Mouse (Mus musculus) lung, embryonic 15.5 days (tissue): Measurements from ENCODE around the gene Krt77. TPM values are rescaled to one million over a fixed set of nuclear protein-coding genes. Genes with fewer than 3 reads are reported as not detected.

Experiments
- ATAC-seq: fragments of 200-750 bp; cut with Nextera tagmentation; 2 replicates; pipeline ENCODE4 v1.8.0; 2017; ENCODE audit warnings: moderate number of reproducible peaks, borderline replicate concordance; ENCODE audit not compliant: low FRiP score, low TSS enrichment; ENCODE audit errors: extremely low read depth
- H3K27ac ChIP-seq: fragments of 300-500 bp; sonication (generic); 2 replicates; pipeline ENCODE4 v1.5.1; 2015; ENCODE audit warnings: moderate library complexity, mild to moderate bottlenecking, inconsistent platforms
- H3K27me3 ChIP-seq: fragments of 300-500 bp; sonication (generic); 2 replicates; pipeline ENCODE4 v1.6.1; 2015; ENCODE audit warnings: inconsistent platforms
- H3K36me3 ChIP-seq: fragments of 300-500 bp; sonication (generic); 2 replicates; pipeline ENCODE4 v1.6.1; 2015; ENCODE audit warnings: inconsistent platforms
- H3K4me1 ChIP-seq: fragments of 300-500 bp; sonication (generic); 2 replicates; pipeline ENCODE4 v1.6.1; 2015; ENCODE audit warnings: inconsistent platforms
- H3K4me2 ChIP-seq: fragments of 300-500 bp; sonication (generic); 2 replicates; pipeline ENCODE4 v1.6.1; 2015; ENCODE audit warnings: inconsistent platforms, mild to moderate bottlenecking, moderate library complexity
- H3K4me3 ChIP-seq: fragments of 300-500 bp; sonication (generic); 2 replicates; pipeline ENCODE4 v1.5.1; 2015; ENCODE audit warnings: mild to moderate bottlenecking, inconsistent platforms
- H3K9ac ChIP-seq: fragments of 300-500 bp; sonication (generic); 2 replicates; pipeline ENCODE4 v1.6.1; 2015; ENCODE audit warnings: inconsistent platforms
- H3K9me3 ChIP-seq: fragments of 300-500 bp; sonication (generic); 2 replicates; pipeline ENCODE4 v1.6.1; 2016; ENCODE audit warnings: inconsistent platforms
- WGBS: fragments of 180-500 bp; shearing (Covaris S2); methylation state at CpG from one replicate; pipeline ENCODE4 v1.1.7; 2015; 5-methylcytosine and 5-hydroxymethylcytosine counted together
- polyA plus RNA-seq: library from polyadenylated mRNA; unstranded; fragments of >200 nt; fragmentation: Nextera tagmentation; extraction: Ambion mirVana; gene quantifications from 2 replicates; pipeline ENCODE4 v1.2.1, GENCODE M21; 2015

Gene Krt77
- not detected in 2 replicates for polyA plus RNA-seq

- no peaks in the 10 kb centered on the region for H3K9me3 ChIP-seq
- no peaks in the 10 kb centered on the region for H3K36me3 ChIP-seq
- no peak within 1 kb of the TSS for H3K9ac ChIP-seq
- no peak within 1 kb of the TSS for H3K4me2 ChIP-seq
- no peak for ATAC-seq
- 0 out of 2 replicates have a peak, but pooled peaks cover 11% of the 10 kb centered on the region for H3K27me3 ChIP-seq
- H3K4me3 ChIP-seq, result no peak within 1 kb of the TSS
- H3K4me1 ChIP-seq, result no peaks in the 10 kb centered on the region
- WGBS, result 32% methylated on average over 6 of the region's 6 CpGs
- no peak within 1 kb of the TSS for H3K27ac ChIP-seq
Observed at GRCm38 (mm10) chr15:101869431-101869830, at the start of gene Krt77. TSS of gene Krt77 (minus strand) at chr15:101869705.

GRCm38 (mm10) chr15:101916072-101916471, 46.6 kb upstream of the Krt77 start:
- Histone ChIP-seq H3K27me3 (no peaks in the 10 kb centered on the region), H3K36me3 (no peaks in the 10 kb centered on the region), H3K4me1 (no peaks in the 10 kb centered on the region), H3K9me3 (no peaks in the 10 kb centered on the region), H3K4me3 (no peak overlapping the region), H3K27ac (no peak overlapping the region), H3K4me2 (no peak overlapping the region), H3K9ac (no peak overlapping the region)
- WGBS, result 62% methylated on average over 2 of the region's 2 CpGs
- no peak for ATAC-seq

- H3K27ac ChIP-seq, result no peak overlapping the region
- H3K36me3 ChIP-seq, result no peaks in the 10 kb centered on the region
- H3K4me3 ChIP-seq, result no peak overlapping the region
- H3K4me2 ChIP-seq, result no peak overlapping the region
- ATAC-seq, result no peak
- no peaks in the 10 kb centered on the region for H3K4me1 ChIP-seq
- H3K9me3 ChIP-seq, result no peaks in the 10 kb centered on the region
- WGBS, result 73% methylated on average over 5 of the region's 5 CpGs
- no peak overlapping the region for H3K9ac ChIP-seq
- H3K27me3 ChIP-seq, result no peaks in the 10 kb centered on the region
Observed at GRCm38 (mm10) chr15:101904849-101905248, 35.3 kb upstream of the Krt77 start.

GRCm38 (mm10) chr15:101902171-101903149, 33.0 kb upstream of the Krt77 start:
- Histone ChIP-seq H3K36me3 (no peaks in the 10 kb centered on the region), H3K27ac (no peak overlapping the region), H3K27me3 (no peaks in the 10 kb centered on the region), H3K4me2 (no peak overlapping the region), H3K9me3 (no peaks in the 10 kb centered on the region), H3K4me3 (no peak overlapping the region), H3K4me1 (no peaks in the 10 kb centered on the region), H3K9ac (no peak overlapping the region)
- 40% methylated on average over 12 of the region's 12 CpGs for WGBS
- ATAC-seq, result no peak

- Histone ChIP-seq H3K9ac (no peak overlapping the region), H3K36me3 (no peaks in the 10 kb centered on the region), H3K4me3 (no peak overlapping the region), H3K9me3 (no peaks in the 10 kb centered on the region), H3K4me1 (no peaks in the 10 kb centered on the region), H3K4me2 (no peak overlapping the region), H3K27me3 (no peaks in the 10 kb centered on the region), H3K27ac (no peak overlapping the region)
- WGBS, result 84% methylated on average over 4 of the region's 4 CpGs
- ATAC-seq, result no peak
Observed at GRCm38 (mm10) chr15:101895216-101895615, 25.7 kb upstream of the Krt77 start.

GRCm38 (mm10) chr15:101892820-101893219, 23.3 kb upstream of the Krt77 start, which contains the start of gene Krt76:
TSS of gene Krt76 (minus strand) at chr15:101892920.
- H3K4me1 ChIP-seq, result no peaks in the 10 kb centered on the region

GRCm38 (mm10) chr15:101879776-101880175, 10.3 kb upstream of the Krt77 start:
- Histone ChIP-seq H3K9me3 (no peaks in the 10 kb centered on the region), H3K4me1 (no peaks in the 10 kb centered on the region), H3K36me3 (no peaks in the 10 kb centered on the region), H3K27ac (no peak overlapping the region), H3K4me2 (no peak overlapping the region), H3K4me3 (no peak overlapping the region), H3K27me3 (peaks cover 2% of the 10 kb centered on the region; the same call in 1 of the 2 replicates), H3K9ac (no peak overlapping the region)
- WGBS, result 28% methylated on average over 10 of the region's 11 CpGs
- ATAC-seq, result no peak

More at GRCm38 (mm10) chr15:101892820-101893219, 23.3 kb upstream of the Krt77 start, which contains the start of gene Krt76:
- Histone ChIP-seq H3K27ac (no peak within 1 kb of the TSS), H3K36me3 (no peaks in the 10 kb centered on the region), H3K9ac (no peak within 1 kb of the TSS), H3K27me3 (no peaks in the 10 kb centered on the region), H3K4me3 (no peak within 1 kb of the TSS), H3K9me3 (no peaks in the 10 kb centered on the region), H3K4me2 (no peak within 1 kb of the TSS)
- ATAC-seq, result no peak
- WGBS, result 47% methylated on average over 4 of the region's 4 CpGs

- 41% methylated on average over 2 of the region's 2 CpGs for WGBS
- Histone ChIP-seq H3K27ac (no peak overlapping the region), H3K9me3 (no peaks in the 10 kb centered on the region), H3K4me1 (no peaks in the 10 kb centered on the region), H3K36me3 (no peaks in the 10 kb centered on the region), H3K27me3 (no peaks in the 10 kb centered on the region), H3K4me2 (no peak overlapping the region), H3K4me3 (no peak overlapping the region), H3K9ac (no peak overlapping the region)
- no peak for ATAC-seq
Observed at GRCm38 (mm10) chr15:101878041-101878440, 8.5 kb upstream of the Krt77 start.

GRCm38 (mm10) chr15:101874383-101874782, 4.9 kb upstream of the Krt77 start:
- H3K9me3 ChIP-seq, result no peaks in the 10 kb centered on the region
- H3K27me3 ChIP-seq, result 0 out of 2 replicates have a peak, but pooled peaks cover under 1% of the 10 kb centered on the region
- 74% methylated on average over 1 of the region's 1 CpGs for WGBS
- no peak overlapping the region for H3K27ac ChIP-seq
- H3K4me3 ChIP-seq, result no peak overlapping the region
- no peaks in the 10 kb centered on the region for H3K4me1 ChIP-seq
- H3K4me2 ChIP-seq, result no peak overlapping the region
- H3K9ac ChIP-seq, result no peak overlapping the region
- no peaks in the 10 kb centered on the region for H3K36me3 ChIP-seq
- no peak for ATAC-seq

GRCm38 (mm10) chr15:101873231-101873630, 3.7 kb upstream of the Krt77 start:
- Histone ChIP-seq H3K27ac (no peak overlapping the region), H3K27me3 (0 out of 2 replicates have a peak, but pooled peaks cover 11% of the 10 kb centered on the region), H3K9me3 (no peaks in the 10 kb centered on the region), H3K4me1 (no peaks in the 10 kb centered on the region), H3K36me3 (no peaks in the 10 kb centered on the region), H3K4me3 (no peak overlapping the region), H3K9ac (no peak overlapping the region), H3K4me2 (no peak overlapping the region)
- ATAC-seq, result no peak
- WGBS, result 68% methylated on average over 4 of the region's 4 CpGs

GRCm38 (mm10) chr15:101866754-101867153, 2.8 kb downstream of the Krt77 start:
- H3K4me2 ChIP-seq, result no peak overlapping the region
- no peak overlapping the region for H3K27ac ChIP-seq
- WGBS, result 72% methylated on average over 7 of the region's 7 CpGs
- no peaks in the 10 kb centered on the region for H3K36me3 ChIP-seq
- H3K27me3 ChIP-seq, result peaks cover 13% of the 10 kb centered on the region
- H3K9me3 ChIP-seq, result no peaks in the 10 kb centered on the region
- H3K4me1 ChIP-seq, result no peaks in the 10 kb centered on the region
- ATAC-seq, result no peak
- H3K9ac ChIP-seq, result no peak overlapping the region
- no peak overlapping the region for H3K4me3 ChIP-seq
